Mouse (Mus musculus): ENCODE measurements at regions not wholly inside any gene's neighbourhood (a gene's known extent, or its start where the extent isn't known, plus 50 kb on each side); places are given as distances from the start of the nearest gene placed in this dataset.
A peak's percentile ranks its signal among the peaks of the same experiment; 100 is the strongest.

DNA sequence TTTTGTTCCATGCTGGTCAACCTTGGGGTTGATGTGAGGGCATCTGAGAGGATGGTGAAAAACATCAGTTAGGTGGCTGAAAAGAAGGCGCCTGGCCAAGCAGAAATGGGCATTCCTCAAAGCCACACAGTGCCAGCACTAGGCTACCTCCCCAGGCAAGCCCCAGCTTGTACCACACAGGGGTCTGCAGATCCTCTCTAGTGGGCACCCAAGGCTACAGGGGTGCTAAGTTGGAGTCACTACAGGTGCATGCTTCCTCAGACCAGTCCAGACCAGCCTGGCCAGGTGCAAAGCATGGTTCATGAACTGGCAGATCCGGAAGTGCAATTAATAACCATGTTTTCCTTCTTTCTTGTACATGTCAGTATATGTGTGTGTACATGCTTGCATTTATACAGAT is 137.1 kb downstream of the Plekhb2 start:
- DNase-seq (ENCODE audit: low spot score) = no peak
- Histone ChIP-seq H3K4me2 (ENCODE audit: low read depth, low read length) (no peak overlapping the region), H3K9me3 (ENCODE audit: control insufficient read depth, low read length) (no peaks in the 10 kb centered on the region), H3K27ac (replicated peaks; ENCODE audit: low read depth, low read length) (no peak overlapping the region), H3K4me3 (ENCODE audit: low read depth, low read length) (no peak overlapping the region), H3K36me3 (ENCODE audit: control insufficient read depth, insufficient read depth, low read length) (no peaks in the 10 kb centered on the region), H3K9ac (ENCODE audit: low read depth, low read length) (no peak overlapping the region), H3K4me1 (ENCODE audit: control insufficient read depth, insufficient read depth, low read length) (no peaks in the 10 kb centered on the region), H3K27me3 (replicated peaks; ENCODE audit: control insufficient read depth, insufficient read depth, low read length) (no peaks in the 10 kb centered on the region)
- WGBS = 73% methylated on average over 2 of the region's 2 CpGs
- ATAC-seq (ENCODE audit: low read depth) = no peak

DNA sequence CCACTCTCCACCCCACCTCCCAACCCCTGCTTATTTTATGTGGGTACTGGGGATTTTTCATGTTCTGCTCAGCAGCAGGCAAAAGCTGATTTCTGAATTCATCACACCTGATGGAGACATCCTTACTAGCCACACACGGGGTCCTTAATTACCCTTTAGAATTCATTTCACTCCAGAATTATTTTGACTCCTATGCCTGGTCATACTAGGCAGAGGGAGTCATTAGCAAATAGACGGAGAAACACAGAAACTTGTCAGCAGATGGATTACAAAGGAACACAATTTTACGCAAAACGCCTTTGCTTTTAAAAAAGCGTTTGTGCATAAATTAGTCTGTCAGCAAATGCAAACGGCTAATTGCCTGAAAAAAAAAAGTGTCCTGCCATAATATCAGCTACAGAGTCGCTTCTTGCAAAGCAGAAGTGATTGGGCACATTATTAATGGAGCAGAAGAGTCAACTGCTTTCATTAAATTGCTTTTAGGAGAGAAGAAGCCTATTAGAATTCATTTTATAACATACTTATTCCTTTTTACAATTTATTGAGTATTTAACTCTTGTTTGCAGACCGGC is 138.0 kb downstream of the Plekhb2 start:
- no peaks in the 10 kb centered on the region for H3K36me3 ChIP-seq (ENCODE audit: control insufficient read depth, insufficient read depth, low read length)
- no peaks in the 10 kb centered on the region for H3K27me3 ChIP-seq (replicated peaks; ENCODE audit: control insufficient read depth, insufficient read depth, low read length)
- H3K4me1 ChIP-seq (ENCODE audit: control insufficient read depth, insufficient read depth, low read length) = no peaks in the 10 kb centered on the region
- H3K9me3 ChIP-seq (ENCODE audit: control insufficient read depth, low read length) = no peaks in the 10 kb centered on the region
- no peak overlapping the region for H3K4me3 ChIP-seq (ENCODE audit: low read depth, low read length)
- no peak overlapping the region for H3K27ac ChIP-seq (replicated peaks; ENCODE audit: low read depth, low read length)
- no peak for ATAC-seq (ENCODE audit: low read depth)
- no peak overlapping the region for H3K9ac ChIP-seq (ENCODE audit: low read depth, low read length)
- DNase-seq (ENCODE audit: low spot score) = no peak
- no peak overlapping the region for H3K4me2 ChIP-seq (ENCODE audit: low read depth, low read length)
- 73% methylated on average over 8 of the region's 8 CpGs for WGBS

DNA sequence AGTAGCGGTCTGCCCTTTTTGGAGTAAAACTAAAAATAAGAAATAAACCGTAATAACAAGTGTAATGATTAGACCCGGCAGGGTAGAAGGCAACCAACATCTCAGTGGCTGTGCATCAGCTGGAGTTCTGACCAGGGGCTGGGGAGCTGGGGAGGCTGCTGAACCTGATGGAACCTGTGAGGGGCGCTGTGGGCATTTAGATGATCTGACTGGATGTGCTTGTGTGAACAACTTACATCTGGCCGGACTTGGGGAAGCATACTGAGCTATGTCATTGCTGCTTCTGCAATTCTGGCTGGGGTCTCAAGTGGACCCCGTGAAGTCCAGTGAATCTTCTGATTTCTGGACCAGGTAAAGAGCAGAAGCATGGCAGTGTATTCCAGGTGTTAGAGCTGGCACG is 138.4 kb downstream of the Plekhb2 start:
- Histone ChIP-seq H3K9ac (ENCODE audit: low read depth, low read length) (no peak overlapping the region), H3K4me3 (ENCODE audit: low read depth, low read length) (no peak overlapping the region), H3K9me3 (ENCODE audit: control insufficient read depth, low read length) (no peaks in the 10 kb centered on the region), H3K4me2 (ENCODE audit: low read depth, low read length) (no peak overlapping the region), H3K4me1 (ENCODE audit: control insufficient read depth, insufficient read depth, low read length) (no peaks in the 10 kb centered on the region), H3K27ac (replicated peaks; ENCODE audit: low read depth, low read length) (no peak overlapping the region), H3K36me3 (ENCODE audit: control insufficient read depth, insufficient read depth, low read length) (no peaks in the 10 kb centered on the region), H3K27me3 (replicated peaks; ENCODE audit: control insufficient read depth, insufficient read depth, low read length) (no peaks in the 10 kb centered on the region)
- WGBS = 79% methylated on average over 7 of the region's 7 CpGs
- DNase-seq (ENCODE audit: low spot score) (no peak), ATAC-seq (ENCODE audit: low read depth) (no peak)

- Histone ChIP-seq H3K9me3 (ENCODE audit: control insufficient read depth, low read length) (no peaks in the 10 kb centered on the region), H3K4me3 (ENCODE audit: low read depth, low read length) (no peak overlapping the region), H3K4me1 (ENCODE audit: control insufficient read depth, insufficient read depth, low read length) (no peaks in the 10 kb centered on the region), H3K36me3 (ENCODE audit: control insufficient read depth, insufficient read depth, low read length) (no peaks in the 10 kb centered on the region), H3K27ac (replicated peaks; ENCODE audit: low read depth, low read length) (no peak overlapping the region), H3K27me3 (replicated peaks; ENCODE audit: control insufficient read depth, insufficient read depth, low read length) (no peaks in the 10 kb centered on the region), H3K4me2 (ENCODE audit: low read depth, low read length) (no peak overlapping the region), H3K9ac (ENCODE audit: low read depth, low read length) (no peak overlapping the region)
- WGBS = 75% methylated on average over 1 of the region's 1 CpGs
- DNase-seq (ENCODE audit: low spot score) = no peak
- no peak for ATAC-seq (ENCODE audit: low read depth)
Observed at GRCm38 (mm10) chr1:35000801-35001200, 151.0 kb downstream of the Plekhb2 start.

DNA sequence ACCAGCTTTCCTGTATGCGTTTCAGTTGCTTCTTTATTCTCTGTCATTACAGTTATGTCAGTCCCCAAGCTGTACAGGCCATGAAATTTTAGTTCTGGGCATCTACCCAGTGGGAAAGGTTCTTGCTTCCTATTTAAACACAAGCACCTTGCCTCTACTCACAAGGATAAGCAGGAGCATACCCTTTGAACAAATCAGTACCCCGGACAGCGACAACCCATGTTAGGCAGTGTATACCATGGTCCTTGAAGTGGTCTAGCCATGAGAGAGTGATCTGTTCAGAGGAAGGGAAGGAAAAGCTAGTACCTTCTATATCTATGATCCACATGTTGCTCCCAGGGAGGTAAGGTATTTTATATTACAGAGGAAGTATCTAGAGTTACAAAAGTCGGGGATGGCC is 167.7 kb downstream of the Plekhb2 start:
- Histone ChIP-seq H3K27ac (replicated peaks; ENCODE audit: low read depth, low read length) (no peak overlapping the region), H3K4me1 (ENCODE audit: control insufficient read depth, insufficient read depth, low read length) (no peaks in the 10 kb centered on the region), H3K4me2 (ENCODE audit: low read depth, low read length) (no peak overlapping the region), H3K4me3 (ENCODE audit: low read depth, low read length) (no peak overlapping the region), H3K36me3 (ENCODE audit: control insufficient read depth, insufficient read depth, low read length) (no peaks in the 10 kb centered on the region), H3K9me3 (ENCODE audit: control insufficient read depth, low read length) (no peaks in the 10 kb centered on the region), H3K27me3 (replicated peaks; ENCODE audit: control insufficient read depth, insufficient read depth, low read length) (no peaks in the 10 kb centered on the region), H3K9ac (ENCODE audit: low read depth, low read length) (no peak overlapping the region)
- DNase-seq (ENCODE audit: low spot score) (peak; percentile 85), ATAC-seq (ENCODE audit: low read depth) (no peak)
- 71% methylated on average over 4 of the region's 4 CpGs for WGBS

- Histone ChIP-seq H3K27ac (replicated peaks; ENCODE audit: low read depth, low read length) (no peak overlapping the region), H3K4me3 (ENCODE audit: low read depth, low read length) (no peak overlapping the region), H3K4me1 (ENCODE audit: control insufficient read depth, insufficient read depth, low read length) (no peaks in the 10 kb centered on the region), H3K9me3 (ENCODE audit: control insufficient read depth, low read length) (no peaks in the 10 kb centered on the region), H3K36me3 (ENCODE audit: control insufficient read depth, insufficient read depth, low read length) (no peaks in the 10 kb centered on the region), H3K4me2 (ENCODE audit: low read depth, low read length) (no peak overlapping the region), H3K9ac (ENCODE audit: low read depth, low read length) (no peak overlapping the region), H3K27me3 (replicated peaks; ENCODE audit: control insufficient read depth, insufficient read depth, low read length) (no peaks in the 10 kb centered on the region)
- 57% methylated on average over 4 of the region's 4 CpGs for WGBS
- DNase-seq (ENCODE audit: low spot score) = peak; percentile 29
- no peak for ATAC-seq (ENCODE audit: low read depth)
Observed at GRCm38 (mm10) chr1:35032619-35033018, 182.8 kb downstream of the Plekhb2 start.

DNA sequence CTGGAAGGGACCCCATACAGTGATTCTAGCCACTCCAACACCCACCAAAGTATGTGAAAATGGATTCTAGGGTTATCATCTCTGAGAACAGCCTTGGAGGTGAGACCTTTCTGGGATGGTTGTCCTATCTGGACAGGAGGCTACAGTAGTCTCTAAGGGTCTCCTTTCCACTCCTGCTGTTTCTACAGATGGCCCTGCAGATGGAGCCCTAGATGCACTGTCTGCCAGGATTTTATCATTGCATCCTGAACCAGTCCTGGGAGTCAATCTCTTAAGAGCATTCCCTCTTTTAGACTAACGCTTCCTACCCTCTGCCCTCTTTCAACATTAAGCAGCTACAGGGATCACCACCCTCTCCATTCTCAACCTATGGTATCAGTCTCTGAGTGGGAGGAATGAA is 223.0 kb downstream of the Plekhb2 start:
- ATAC-seq (ENCODE audit: low read depth) (no peak), DNase-seq (ENCODE audit: low spot score) (no peak)
- Histone ChIP-seq H3K4me1 (ENCODE audit: control insufficient read depth, insufficient read depth, low read length) (no peaks in the 10 kb centered on the region), H3K36me3 (ENCODE audit: control insufficient read depth, insufficient read depth, low read length) (no peaks in the 10 kb centered on the region), H3K9me3 (ENCODE audit: control insufficient read depth, low read length) (no peaks in the 10 kb centered on the region), H3K4me2 (ENCODE audit: low read depth, low read length) (no peak overlapping the region), H3K27me3 (replicated peaks; ENCODE audit: control insufficient read depth, insufficient read depth, low read length) (no peaks in the 10 kb centered on the region), H3K27ac (replicated peaks; ENCODE audit: low read depth, low read length) (no peak overlapping the region), H3K4me3 (ENCODE audit: low read depth, low read length) (no peak overlapping the region), H3K9ac (ENCODE audit: low read depth, low read length) (no peak overlapping the region)
- 81% methylated on average over 1 of the region's 1 CpGs for WGBS

- Histone ChIP-seq H3K4me3 (ENCODE audit: low read depth, low read length) (no peak overlapping the region), H3K27me3 (replicated peaks; ENCODE audit: control insufficient read depth, insufficient read depth, low read length) (no peaks in the 10 kb centered on the region), H3K27ac (replicated peaks; ENCODE audit: low read depth, low read length) (no peak overlapping the region), H3K36me3 (ENCODE audit: control insufficient read depth, insufficient read depth, low read length) (no peaks in the 10 kb centered on the region), H3K9ac (ENCODE audit: low read depth, low read length) (no peak overlapping the region), H3K9me3 (ENCODE audit: control insufficient read depth, low read length) (no peaks in the 10 kb centered on the region), H3K4me1 (ENCODE audit: control insufficient read depth, insufficient read depth, low read length) (no peaks in the 10 kb centered on the region), H3K4me2 (ENCODE audit: low read depth, low read length) (no peak overlapping the region)
- ATAC-seq (ENCODE audit: low read depth) (no peak), DNase-seq (ENCODE audit: low spot score) (no peak)
- WGBS = 43% methylated on average over 1 of the region's 1 CpGs
Observed at GRCm38 (mm10) chr1:35094873-35095272, 245.1 kb downstream of the Plekhb2 start.

DNA sequence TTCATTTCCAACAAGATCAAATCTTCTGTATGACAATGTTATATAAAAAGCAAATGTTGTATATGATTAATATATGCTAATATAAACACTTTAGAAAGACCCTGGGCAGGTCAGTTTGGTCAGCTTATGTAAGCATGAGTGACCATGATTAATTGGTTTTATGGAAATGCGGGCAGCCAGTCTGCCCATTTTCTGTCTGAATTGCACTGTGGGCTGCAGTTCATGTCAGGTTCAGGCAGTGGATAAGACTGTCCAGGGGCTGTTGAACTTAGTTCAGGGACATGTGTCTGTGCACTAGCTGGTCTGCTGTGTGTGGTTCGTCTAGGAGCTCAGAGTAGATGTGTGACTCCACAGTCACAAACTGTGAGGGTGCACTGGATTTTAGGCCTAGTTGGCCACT is 246.0 kb downstream of the Plekhb2 start:
- no peak for DNase-seq (ENCODE audit: low spot score)
- no peak overlapping the region for H3K4me2 ChIP-seq (ENCODE audit: low read depth, low read length)

More for the DNA sequence above, 246.0 kb downstream of the Plekhb2 start:
- Histone ChIP-seq H3K27ac (replicated peaks; ENCODE audit: low read depth, low read length) (no peak overlapping the region), H3K27me3 (replicated peaks; ENCODE audit: control insufficient read depth, insufficient read depth, low read length) (no peaks in the 10 kb centered on the region), H3K4me1 (ENCODE audit: control insufficient read depth, insufficient read depth, low read length) (no peaks in the 10 kb centered on the region), H3K36me3 (ENCODE audit: control insufficient read depth, insufficient read depth, low read length) (no peaks in the 10 kb centered on the region), H3K4me3 (ENCODE audit: low read depth, low read length) (no peak overlapping the region), H3K9ac (ENCODE audit: low read depth, low read length) (no peak overlapping the region), H3K9me3 (ENCODE audit: control insufficient read depth, low read length) (no peaks in the 10 kb centered on the region)
- 82% methylated on average over 2 of the region's 2 CpGs for WGBS
- ATAC-seq (ENCODE audit: low read depth) = no peak
